ENCODE assay signal across 30 mouse cellular contexts in the genomic region with DNA sequence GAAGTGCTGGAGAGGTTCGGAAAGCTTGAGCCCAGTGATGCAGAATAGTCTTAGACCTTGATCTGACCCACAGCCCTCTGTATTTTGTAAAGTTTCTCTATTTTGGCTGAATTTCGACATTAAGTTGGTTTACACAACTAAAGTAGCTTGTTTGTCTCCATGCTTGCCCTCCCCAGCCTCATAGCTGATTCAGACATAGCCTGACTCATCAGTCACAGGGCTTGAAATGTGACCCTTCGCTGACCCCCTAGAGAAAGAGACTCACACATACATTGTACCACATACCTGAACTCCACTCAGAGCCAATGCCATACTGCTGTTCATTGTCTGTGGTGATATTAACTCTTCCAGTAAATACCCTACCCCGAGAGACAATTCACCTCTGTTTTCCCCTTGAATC. TPM values are rescaled to one million over a fixed set of nuclear protein-coding genes. Genes with fewer than 3 reads are reported as not detected.
DNase-seq lines count a peak whose midpoint lies in the region; ATAC-seq lines count a peak whose summit lies in the region.
"Had no signal": no experiment of that assay in that cellular context is flagged by ENCODE, and none has a peak within 500 bp of the region (broad histone marks: within the 10 kb centered on the region; RNA-seq: fewer than 3 reads in every experiment).

No protein-coding gene starts in this region.

- no peaks in the 10 kb centered on the region for H3K27me3 ChIP-seq in midbrain, embryonic 10.5 days (ENCODE audit: low read depth, poor library complexity, severe bottlenecking)
- H3K27me3 ChIP-seq in midbrain, embryonic 15.5 days (replicated peaks): no peaks in the 10 kb centered on the region
- H3K27me3 ChIP-seq: embryonic facial prominence, embryonic 13.5 days; forebrain, embryonic 12.5 days; forebrain, embryonic 15.5 days; heart, embryonic 15.5 days had no signal

- H3K9ac ChIP-seq in midbrain, embryonic 15.5 days: no peak overlapping the region
- H3K9ac ChIP-seq: embryonic facial prominence, embryonic 13.5 days; forebrain, embryonic 12.5 days; forebrain, embryonic 15.5 days; heart, embryonic 15.5 days; hindbrain, embryonic 14.5 days had no signal

- no peak for ATAC-seq in midbrain, embryonic 15.5 days (replicated peaks)
- ATAC-seq: activated CD4-positive, CD25-positive, alpha-beta regulatory T cell, adult 4 months; forebrain, embryonic 15.5 days; hindbrain, postnatal 0 days; inflammation-experienced regulatory T-cells, adult 6 months; intestine, embryonic 16.5 days had no signal

- H3K36me3 ChIP-seq in midbrain, embryonic 10.5 days: no peaks in the 10 kb centered on the region
- H3K36me3 ChIP-seq in midbrain, embryonic 15.5 days (replicated peaks): no peaks in the 10 kb centered on the region
- H3K36me3 ChIP-seq: embryonic facial prominence, embryonic 10.5 days; embryonic facial prominence, embryonic 13.5 days; forebrain, embryonic 12.5 days; forebrain, embryonic 15.5 days; heart, embryonic 15.5 days; hindbrain, embryonic 10.5 days had no signal

- DNase-seq in adrenal gland, postnatal 14 days: peak; percentile 33
- no peak for DNase-seq in adrenal gland, adult 8-10 months
- no peak for DNase-seq in midbrain, embryonic 10.5 days (ENCODE audit: low spot score)
- peak; percentile 62 for DNase-seq in NIH3T3 (ENCODE audit: low read depth)
- no peak for DNase-seq in natural killer cell, adult 2 months (ENCODE audit: low spot score in 2 of 2)
- no peak for DNase-seq in right cerebral cortex, adult 2 months (ENCODE audit: low spot score in 2 of 2)
- DNase-seq: cerebellum, adult 11-12 months; cerebellum, adult 8-10 months; cerebellum, postnatal 10 days; cerebellum, postnatal 36 days; embryo, embryonic 11 days; gastrocnemius, postnatal 10 days; gastrocnemius, postnatal 36 days; heart, postnatal 10 days; heart, postnatal 36 days; kidney, adult 18-20 months had no signal

- H3K4me3 ChIP-seq in midbrain, embryonic 10.5 days: no peak overlapping the region
- no peak overlapping the region for H3K4me3 ChIP-seq in midbrain, embryonic 15.5 days
- H3K4me3 ChIP-seq: embryonic facial prominence, embryonic 10.5 days; embryonic facial prominence, embryonic 13.5 days; erythroblast, embryonic 14.5 days; forebrain, embryonic 12.5 days; forebrain, embryonic 15.5 days; heart, embryonic 15.5 days; hindbrain, embryonic 10.5 days had no signal

- no peaks in the 10 kb centered on the region; the same call in 1 of the 2 replicates for H3K9me3 ChIP-seq in midbrain, embryonic 10.5 days (replicated peaks)
- H3K9me3 ChIP-seq in midbrain, embryonic 15.5 days: no peaks in the 10 kb centered on the region
- H3K9me3 ChIP-seq: embryonic facial prominence, embryonic 10.5 days; embryonic facial prominence, embryonic 13.5 days; forebrain, embryonic 12.5 days; forebrain, embryonic 15.5 days; heart, embryonic 15.5 days; hindbrain, embryonic 10.5 days had no signal

- H3K4me2 ChIP-seq in midbrain, embryonic 15.5 days: no peak overlapping the region
- H3K4me2 ChIP-seq: embryonic facial prominence, embryonic 13.5 days; forebrain, embryonic 12.5 days; forebrain, embryonic 15.5 days; heart, embryonic 11.5 days; heart, embryonic 15.5 days; hindbrain, embryonic 14.5 days had no signal

- 0 out of 2 replicates have a peak overlapping the region, but pooled peaks have one; percentile 28 for H3K27ac ChIP-seq in midbrain, embryonic 10.5 days (replicated peaks)
- no peak overlapping the region for H3K27ac ChIP-seq in midbrain, embryonic 15.5 days
- H3K27ac ChIP-seq: embryonic facial prominence, embryonic 10.5 days; embryonic facial prominence, embryonic 13.5 days; forebrain, embryonic 12.5 days; forebrain, embryonic 15.5 days; heart, embryonic 15.5 days; hindbrain, embryonic 10.5 days; hindbrain, embryonic 14.5 days; hindbrain, postnatal 0 days had no signal

- peaks cover 13% of the 10 kb centered on the region for H3K4me1 ChIP-seq in midbrain, embryonic 10.5 days
- no peaks in the 10 kb centered on the region for H3K4me1 ChIP-seq in midbrain, embryonic 15.5 days
- H3K4me1 ChIP-seq: embryonic facial prominence, embryonic 10.5 days; embryonic facial prominence, embryonic 13.5 days; forebrain, embryonic 12.5 days; forebrain, embryonic 15.5 days; heart, embryonic 15.5 days had no signal

- 85% methylated on average over 4 of the region's 4 CpGs for WGBS in midbrain, embryonic 10.5 days
- 84% methylated on average over 4 of the region's 4 CpGs for WGBS in midbrain, embryonic 15.5 days

RNA-seq across cellular contexts. Expression of gene Filip1, which starts 19.6 kb away (rescaled TPM):
- total RNA-seq in adrenal gland, postnatal 14 days (2021): 51.9 and 57.7 TPM in 2 replicates
- total RNA-seq in adrenal gland, adult 8-10 months (2022): 10 to 100 TPM; 42.4 to 85.0 (median 65.0) TPM
- 8.3 and 10.4 TPM in 2 replicates for polyA plus RNA-seq in midbrain, embryonic 10.5 days (2016; fragmentation: Nextera tagmentation; extraction: Ambion mirVana)
- polyA plus RNA-seq in midbrain, embryonic 15.5 days (2015; fragmentation: Nextera tagmentation; extraction: Ambion mirVana): 3.2 and 3.6 TPM in 2 replicates
- polyA plus RNA-seq: erythroblast, embryonic 14.5 days had no signal

Comparison
In these comparisons a context has a peak if more than half of its experiments do, and no peak if none do; other contexts are left out.
1. DNase-seq: peak in adrenal gland, postnatal 14 days (single experiment) and NIH3T3 (single experiment); none in adrenal gland, adult 8-10 months (single experiment), midbrain, embryonic 10.5 days (single experiment), natural killer cell, adult 2 months (0 of 2) and right cerebral cortex, adult 2 months (0 of 2).